Mouse (Mus musculus) frontal cortex, postnatal 36 days (tissue): ENCODE data around the gene Os9.
"Not testable (repeated sequence)": the region's sequence is repeated elsewhere in the genome, so short reads cannot be mapped to it uniquely, and the experiment has no call there.

Experiments used
- DNase-seq, 2 experiments: peaks; one replicate each; pipeline ENCODE4 v3.0.0; 2022; ENCODE audit warnings: low spot score in 2 of 2

The Os9 gene

DNA sequence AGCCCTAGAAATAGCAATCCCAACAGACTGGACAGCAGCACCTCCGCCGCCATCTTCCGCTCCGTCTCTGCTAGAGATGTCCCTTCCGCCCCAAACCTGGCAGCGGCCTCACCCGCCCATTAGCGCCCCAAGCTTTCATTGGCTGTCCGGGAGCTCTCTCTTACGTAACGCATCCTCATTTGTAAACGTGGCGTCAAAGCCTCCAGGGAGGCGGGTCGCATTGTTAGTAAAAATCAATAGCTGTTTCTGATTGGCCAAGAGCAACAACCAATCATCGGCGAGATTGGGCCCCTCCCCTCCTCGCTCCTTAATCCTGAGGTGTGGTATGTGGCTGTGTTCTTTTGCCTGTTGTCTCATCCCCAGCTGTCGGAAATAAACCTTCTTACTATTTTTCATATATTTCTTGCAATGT, at the start of gene Os9:
Gene Os9, minus strand, starts transcription at position 66 of the 412 bp plus-strand sequence.
- peak; percentile 93 to 98 for DNase-seq

GRCm38 (mm10) chr10:127170002-127170401, 49.1 kb upstream of the Os9 start:
- DNase-seq, result no peak

GRCm38 (mm10) chr10:127167614-127168192, 46.8 kb upstream of the Os9 start:
- DNase-seq, result no peak

GRCm38 (mm10) chr10:127166771-127167613, 46.1 kb upstream of the Os9 start:
- no peak for DNase-seq

DNA sequence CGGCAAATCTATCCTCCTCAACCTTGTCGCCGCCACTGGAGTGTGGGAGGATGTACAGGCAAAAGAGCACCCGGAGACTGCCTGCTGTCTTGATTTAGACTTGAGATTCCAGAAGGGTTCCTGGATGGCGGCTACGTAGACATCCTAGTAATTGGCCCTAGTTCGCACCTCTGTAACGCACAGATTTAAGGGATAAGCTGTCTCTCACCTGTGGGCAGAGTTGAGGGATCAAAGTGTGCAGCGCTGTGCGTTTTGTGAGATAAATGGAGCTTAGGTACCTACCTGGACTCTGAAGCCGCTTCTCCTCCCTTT, 45.4 kb upstream of the Os9 start:
- DNase-seq, result no peak

DNA sequence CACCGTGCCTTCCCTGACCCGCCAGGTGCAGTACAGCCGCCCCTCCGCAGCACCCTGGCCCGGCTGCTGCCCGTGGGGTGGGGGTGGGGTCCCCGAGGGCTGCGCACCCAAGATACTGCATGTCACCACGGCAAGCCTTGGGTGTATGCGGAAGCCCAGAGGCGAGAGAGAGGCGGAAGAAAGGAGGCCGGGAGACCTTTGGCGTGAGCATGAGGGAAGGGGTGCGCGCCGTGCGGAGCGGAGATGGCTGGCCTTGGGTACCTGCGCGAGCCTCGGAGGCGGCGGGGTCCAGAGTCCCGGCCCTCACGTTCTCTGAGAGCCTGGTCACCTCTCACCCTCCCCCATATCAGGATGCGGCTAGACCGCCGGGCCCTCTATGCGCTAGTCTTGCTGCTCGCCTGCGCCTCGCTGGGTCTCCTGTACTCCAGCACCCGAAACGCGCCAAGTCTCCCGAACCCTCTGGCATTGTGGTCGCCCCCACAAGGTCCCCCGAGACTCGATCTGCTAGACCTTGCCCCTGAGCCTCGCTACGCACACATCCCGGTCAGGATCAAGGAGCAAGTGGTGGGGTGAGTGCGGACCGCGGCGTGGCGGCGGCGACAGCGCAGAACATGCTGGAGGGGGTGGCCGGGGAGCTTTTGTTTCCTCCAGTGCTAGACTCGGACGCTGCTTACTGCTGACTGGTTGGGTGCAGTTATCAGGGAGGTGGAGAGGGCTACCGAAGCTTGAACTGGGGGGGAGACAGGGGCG, 44.9 kb upstream of the Os9 start:
- peak; percentile 63 to 65 for DNase-seq

GRCm38 (mm10) chr10:127165354-127165653, 44.4 kb upstream of the Os9 start:
- no peak for DNase-seq

DNA sequence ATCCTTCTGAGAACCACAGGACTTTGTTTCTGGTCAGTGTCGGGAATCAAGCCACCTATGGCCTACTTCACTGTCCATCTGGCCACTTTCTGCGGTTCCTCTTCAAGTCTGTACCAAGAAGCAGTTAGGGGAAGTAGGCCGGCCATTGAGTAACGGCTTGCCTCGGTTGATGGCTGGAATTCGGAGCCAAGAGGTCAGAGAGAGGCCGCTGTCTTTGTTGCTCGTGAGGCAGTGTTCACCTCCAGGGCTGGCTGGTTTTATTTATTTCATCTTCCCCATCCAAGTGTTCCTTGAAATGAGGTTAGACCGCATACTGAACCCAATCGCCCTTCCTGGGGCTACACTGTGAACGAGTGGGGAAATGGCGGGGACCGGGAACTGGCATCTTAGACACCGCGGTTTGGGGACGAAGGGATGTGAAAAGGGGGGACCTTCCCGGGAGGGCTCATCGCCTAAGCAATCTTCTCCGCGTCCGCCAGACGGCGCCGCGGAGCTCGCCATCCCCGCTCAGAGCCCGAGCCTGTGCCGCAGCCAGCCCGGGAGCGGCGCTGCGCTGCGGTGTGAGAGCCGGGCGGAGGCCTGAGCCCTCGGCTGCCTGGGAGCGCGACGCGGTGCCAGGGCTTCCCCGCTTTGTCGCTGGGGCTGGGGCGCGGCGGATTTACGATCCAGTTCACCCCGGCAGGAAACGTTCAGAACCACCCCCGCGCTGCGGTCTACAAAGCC, 43.9 kb upstream of the Os9 start, which contains the start of gene B4galnt1:
Gene B4galnt1, plus strand, starts transcription at position 595 of the 723 bp plus-strand sequence.
- peak; percentile 78 to 85 for DNase-seq

DNA sequence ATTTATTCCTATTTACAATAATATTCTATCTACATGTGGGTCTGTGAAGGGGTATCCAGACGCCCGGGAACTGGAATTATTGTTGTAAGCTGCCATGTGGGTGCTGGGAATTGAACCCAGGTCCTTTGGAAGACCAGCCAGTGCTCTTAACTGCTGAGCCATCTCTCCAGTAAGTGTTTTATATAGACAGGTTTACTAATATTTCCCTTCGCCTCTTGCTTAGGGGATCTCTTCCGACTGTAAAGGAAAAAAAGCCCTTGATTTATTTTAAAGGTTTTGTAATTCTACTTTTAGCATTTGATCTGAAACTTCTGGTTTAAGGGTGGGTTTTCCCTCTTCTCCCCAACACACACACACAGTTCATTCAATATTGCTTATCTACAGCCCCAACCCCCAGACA, 43.3 kb upstream of the Os9 start:
- DNase-seq, result no peak

DNA sequence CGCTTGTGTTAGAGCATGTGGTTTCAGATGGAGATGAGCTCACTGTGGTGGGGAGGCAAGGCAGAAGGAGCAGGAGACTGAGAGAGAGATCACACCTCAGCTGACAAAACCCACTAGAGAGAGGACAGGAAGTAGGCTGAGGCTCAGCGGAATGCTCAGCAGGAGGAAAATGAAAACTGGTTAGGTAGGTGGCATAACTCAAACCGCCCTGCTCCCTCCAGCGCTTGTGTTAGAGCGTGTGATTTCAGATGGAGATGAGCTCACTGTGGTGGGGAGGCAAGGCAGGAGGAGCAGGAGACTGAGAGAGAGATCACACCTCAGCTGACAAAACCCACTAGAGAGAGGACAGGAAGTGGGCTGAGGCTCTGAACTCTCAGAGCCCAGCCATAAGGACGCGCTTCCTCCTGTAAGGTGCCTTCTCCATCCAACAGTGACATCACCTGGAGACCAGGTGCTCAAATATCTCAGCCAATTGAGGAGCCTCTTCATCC, 41.9 kb upstream of the Os9 start:
- DNase-seq, result peak in 1 of 2 experiments; percentile 53

- no peak for DNase-seq
These were observed 39.8 kb upstream of the Os9 start for GRCm38 (mm10) chr10:127160728-127161127.

GRCm38 (mm10) chr10:127160081-127160480, 39.1 kb upstream of the Os9 start:
- DNase-seq, result peak in 1 of 2 experiments; percentile 59

- no peak for DNase-seq
These were observed 37.5 kb upstream of the Os9 start for GRCm38 (mm10) chr10:127158471-127158870.

- no peak for DNase-seq
These were observed 35.6 kb upstream of the Os9 start for GRCm38 (mm10) chr10:127156511-127156910.

DNA sequence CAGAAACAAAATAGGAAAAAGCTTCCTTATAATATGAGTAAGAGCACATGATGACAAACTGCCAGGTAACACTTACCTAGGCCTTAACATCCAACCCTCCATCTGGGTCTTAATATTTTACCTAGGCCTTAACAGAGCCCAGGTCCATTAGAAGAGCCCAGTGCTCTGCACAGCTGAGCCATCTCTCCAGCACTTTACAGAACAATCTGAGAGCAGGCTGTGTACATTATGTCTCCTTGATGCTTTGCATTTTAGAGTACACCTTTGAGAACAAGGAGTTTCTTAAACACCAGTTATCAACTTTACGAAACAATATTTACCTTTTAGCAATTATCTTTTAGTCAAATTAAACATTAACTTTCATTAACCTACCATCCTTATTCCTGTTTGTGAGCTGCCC, 35.2 kb upstream of the Os9 start:
- no peak for DNase-seq

DNA sequence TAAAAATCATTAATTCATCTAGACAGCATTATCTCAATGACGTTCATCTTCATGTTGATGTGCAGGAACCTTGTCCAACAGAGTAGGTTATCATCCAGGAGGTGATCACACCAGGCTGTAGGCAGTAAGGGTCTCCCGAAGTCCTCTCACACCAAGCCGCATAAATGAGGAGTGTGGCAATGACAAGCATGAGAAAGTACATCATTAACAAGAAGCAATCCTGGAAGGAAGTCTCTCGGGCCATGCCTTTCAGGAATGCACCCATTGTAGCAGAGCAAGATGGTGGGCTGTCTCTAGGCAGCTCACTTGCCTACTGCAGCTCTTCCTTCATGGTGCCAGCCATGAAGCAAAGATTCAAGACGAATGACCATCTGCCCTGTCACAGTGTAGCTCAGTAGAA, 33.7 kb upstream of the Os9 start:
- DNase-seq, result no peak

GRCm38 (mm10) chr10:127154241-127154640, 33.3 kb upstream of the Os9 start:
- DNase-seq, result no peak

- no peak for DNase-seq
These were observed 32.4 kb upstream of the Os9 start for GRCm38 (mm10) chr10:127153323-127153722.

DNA sequence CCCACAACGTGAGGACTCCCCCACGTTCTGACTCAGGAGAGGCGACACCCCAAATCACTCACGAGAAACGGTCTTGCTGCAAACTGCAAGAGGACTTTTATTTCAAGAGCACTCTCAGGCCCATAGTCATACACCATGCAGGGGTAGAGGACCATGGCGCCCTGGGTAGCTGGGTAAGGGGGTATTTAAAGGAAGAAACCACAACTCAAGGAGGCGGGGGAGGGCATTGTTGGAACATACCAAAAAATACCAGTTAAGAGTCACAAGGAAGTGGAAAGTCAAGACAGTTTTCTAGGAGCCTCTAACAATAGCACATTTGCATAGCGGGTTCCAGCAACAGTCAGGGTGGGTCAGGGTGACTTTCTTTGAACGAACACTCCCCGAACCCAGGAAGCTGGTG, 31.6 kb upstream of the Os9 start:
- not testable (repeated sequence) for DNase-seq

DNA sequence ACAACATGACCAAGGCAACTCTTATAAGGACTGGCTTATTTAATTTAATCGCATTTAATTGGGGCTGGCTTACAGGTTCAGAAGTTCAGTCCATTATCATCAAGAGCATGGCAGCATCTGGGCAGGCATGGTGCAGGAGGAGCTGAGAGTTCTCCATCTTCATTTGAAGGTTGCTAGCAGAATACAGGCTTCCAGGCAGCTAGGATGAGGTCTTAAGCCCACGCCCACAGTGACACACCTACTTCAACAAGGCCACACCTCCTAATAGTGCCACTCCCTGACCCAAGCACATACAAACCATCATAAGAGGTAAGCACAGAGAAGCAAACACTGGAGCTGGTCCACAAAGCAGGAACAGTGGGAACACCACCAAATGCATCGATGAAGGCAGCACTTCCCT, 30.3 kb upstream of the Os9 start:
- DNase-seq, result not testable (repeated sequence)

- DNase-seq, result no peak
These were observed 29.5 kb upstream of the Os9 start for GRCm38 (mm10) chr10:127150471-127150872.

GRCm38 (mm10) chr10:127147135-127147534, 26.2 kb upstream of the Os9 start:
- DNase-seq, result no peak
